Mouse (Mus musculus) layer of hippocampus, postnatal 14 days (tissue): ENCODE measurements at regions not wholly inside any gene's neighbourhood (a gene's known extent, or its start where the extent isn't known, plus 50 kb on each side); places are given as distances from the start of the nearest gene placed in this dataset.
"Not testable (repeated sequence)": the region's sequence is repeated elsewhere in the genome, so short reads cannot be mapped to it uniquely, and the experiment has no call there.

Experiments
- DNase-seq, 2 experiments: peaks; one replicate each; pipeline ENCODE4 v3.0.0; 2021 to 2022; ENCODE audit warnings: low spot score in 2 of 2, mixed read lengths in 1 of 2

GRCm38 (mm10) chr1:30751138-30751907, 122.4 kb downstream of the Phf3 start:
- no peak for DNase-seq

- no peak for DNase-seq
Measured at GRCm38 (mm10) chr1:30741955-30742354, 131.8 kb downstream of the Phf3 start.

DNA sequence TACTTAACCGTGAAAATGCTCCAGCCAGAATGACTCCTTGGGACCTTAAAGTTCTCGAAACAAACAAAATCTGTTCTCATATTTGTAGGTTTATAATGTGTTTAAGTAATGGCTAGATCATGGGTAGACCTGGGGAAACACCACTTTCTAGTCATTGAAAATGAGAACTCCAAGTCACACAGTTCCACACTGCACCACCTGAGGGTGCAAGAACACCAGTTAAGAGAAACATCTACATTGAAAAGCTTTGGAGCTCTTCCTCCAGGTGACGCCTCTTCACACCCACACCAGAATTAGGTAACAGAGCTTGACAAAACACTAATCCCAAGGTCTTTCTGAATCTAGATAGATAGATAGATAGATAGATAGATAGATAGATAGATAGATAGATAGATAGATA, 132.9 kb downstream of the Phf3 start:
- DNase-seq = peak; percentile 41 to 63

- DNase-seq = no peak
Measured at GRCm38 (mm10) chr1:30721519-30721918, 152.2 kb downstream of the Phf3 start.

- peak; percentile 44 to 70 for DNase-seq
Measured at GRCm38 (mm10) chr1:30720829-30721228, 152.9 kb downstream of the Phf3 start.

GRCm38 (mm10) chr1:30718578-30718977, 155.1 kb downstream of the Phf3 start:
- no peak for DNase-seq

- no peak for DNase-seq
Measured at GRCm38 (mm10) chr1:30716346-30716745, 157.4 kb downstream of the Phf3 start.

- peak in 1 of 2 experiments; percentile 70 for DNase-seq
Measured at GRCm38 (mm10) chr1:30701116-30701515, 172.6 kb downstream of the Phf3 start.

- peak in 1 of 2 experiments; percentile 73 for DNase-seq
Measured at GRCm38 (mm10) chr1:30700399-30701081, 173.2 kb downstream of the Phf3 start.

DNA sequence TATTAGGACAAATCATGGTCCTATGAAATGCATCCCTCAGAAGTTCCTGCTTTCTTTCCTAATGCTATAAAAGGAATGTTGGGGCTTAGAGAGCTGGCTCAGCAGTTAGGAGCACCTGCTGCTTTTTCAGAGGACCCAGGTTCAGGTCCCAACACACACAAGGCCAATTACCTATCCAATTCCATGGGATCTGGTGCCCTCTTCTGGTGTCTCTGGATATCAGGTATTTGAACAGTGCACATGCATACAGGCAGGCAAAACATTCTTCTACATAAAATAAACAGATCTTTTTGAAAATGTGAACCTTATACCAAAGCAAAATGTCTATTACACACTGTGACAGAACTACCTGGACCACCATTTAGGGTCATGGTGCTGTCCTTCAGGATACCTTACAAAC, 177.4 kb downstream of the Phf3 start:
- no peak for DNase-seq

DNA sequence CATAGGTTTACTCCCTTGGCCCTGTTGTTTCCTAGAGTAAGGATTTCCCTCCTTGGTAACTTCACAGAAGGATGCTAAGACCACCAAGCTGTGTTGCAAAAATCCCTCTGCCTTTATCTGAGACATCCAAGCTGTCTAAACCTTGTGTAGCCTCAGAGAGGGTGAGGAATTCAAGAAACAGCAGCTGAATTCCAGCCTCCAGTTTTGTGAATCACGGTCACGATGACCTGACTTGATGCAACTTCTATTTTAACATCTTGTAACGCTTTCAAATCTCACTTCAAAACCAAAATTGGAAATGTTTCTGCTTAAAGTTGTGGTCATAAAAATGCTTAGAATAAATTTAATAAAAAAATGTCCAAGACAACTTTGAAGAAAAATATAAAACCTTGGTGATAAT, 188.4 kb downstream of the Phf3 start:
- DNase-seq = no peak

DNA sequence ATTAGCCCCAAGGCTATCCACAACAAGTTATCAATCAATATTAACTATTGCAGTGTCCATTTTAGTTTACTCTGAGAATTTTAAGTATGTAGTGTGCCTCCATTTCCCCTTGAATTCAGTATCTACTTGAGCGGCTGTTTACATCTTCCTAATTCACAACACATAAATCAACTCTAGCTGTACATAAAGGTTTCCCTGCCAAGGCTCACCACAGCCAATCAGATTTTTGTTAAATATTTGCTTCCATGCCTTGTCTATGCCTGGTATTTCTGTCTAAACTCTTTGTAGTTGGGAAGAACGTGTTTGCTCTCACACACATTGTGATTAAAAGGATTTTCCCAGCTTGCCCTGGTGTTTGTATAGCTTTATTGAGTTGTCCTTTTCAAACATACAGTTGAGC, 189.8 kb downstream of the Phf3 start:
- no peak for DNase-seq

GRCm38 (mm10) chr1:30639807-30640206, 233.9 kb downstream of the Phf3 start:
- DNase-seq = no peak

GRCm38 (mm10) chr1:30632760-30633159, 241.0 kb downstream of the Phf3 start:
- DNase-seq = no peak

GRCm38 (mm10) chr1:30627796-30628195, 245.9 kb downstream of the Phf3 start:
- not testable (repeated sequence) for DNase-seq

DNA sequence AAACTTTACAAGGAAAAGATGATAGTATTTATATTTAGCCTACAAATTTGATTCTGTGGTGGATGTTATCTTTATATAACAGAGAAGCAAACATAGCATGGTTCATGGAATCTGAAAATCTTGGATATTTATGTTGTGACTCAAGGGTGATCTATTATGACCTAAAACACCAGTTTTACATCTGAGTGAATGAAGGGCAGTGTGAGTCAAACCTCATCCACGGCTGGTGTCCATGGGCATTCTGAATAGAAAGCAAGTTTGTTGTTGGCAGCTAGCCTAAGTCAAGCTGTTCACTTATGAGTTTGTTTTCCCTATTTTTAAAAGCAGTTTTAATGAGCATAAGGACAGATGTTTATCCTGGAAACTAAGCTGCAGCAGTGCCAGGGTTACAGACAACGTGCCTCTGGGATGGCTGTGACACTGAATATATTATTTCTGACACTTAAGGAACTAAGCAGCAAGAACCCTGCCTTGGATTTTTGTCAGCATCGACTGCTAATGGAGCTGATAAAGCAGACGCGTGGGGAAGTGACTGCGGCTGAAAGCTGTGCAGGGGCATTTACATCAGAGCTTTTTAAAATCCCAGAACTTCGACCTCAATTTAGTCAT, 278.5 kb downstream of the Phf3 start:
- no peak for DNase-seq

DNA sequence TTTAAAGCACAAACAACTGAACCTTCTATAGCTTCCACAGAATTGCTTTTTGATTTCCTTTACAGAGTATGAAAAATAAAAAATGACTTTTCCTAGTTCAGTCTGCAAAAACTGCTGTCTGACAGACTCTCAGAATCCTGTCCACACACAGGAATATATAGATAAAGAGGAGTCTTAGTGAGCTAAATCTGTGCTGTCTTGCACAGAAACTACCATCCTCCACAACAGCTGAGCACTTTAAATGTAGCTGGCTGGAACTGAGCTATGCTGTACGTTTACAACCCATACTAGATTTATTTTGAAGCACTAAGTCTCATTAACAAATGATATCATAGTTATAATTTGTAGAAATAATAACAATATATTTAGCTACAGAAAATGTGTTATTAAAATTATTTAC, 279.7 kb downstream of the Phf3 start:
- DNase-seq = no peak

DNA sequence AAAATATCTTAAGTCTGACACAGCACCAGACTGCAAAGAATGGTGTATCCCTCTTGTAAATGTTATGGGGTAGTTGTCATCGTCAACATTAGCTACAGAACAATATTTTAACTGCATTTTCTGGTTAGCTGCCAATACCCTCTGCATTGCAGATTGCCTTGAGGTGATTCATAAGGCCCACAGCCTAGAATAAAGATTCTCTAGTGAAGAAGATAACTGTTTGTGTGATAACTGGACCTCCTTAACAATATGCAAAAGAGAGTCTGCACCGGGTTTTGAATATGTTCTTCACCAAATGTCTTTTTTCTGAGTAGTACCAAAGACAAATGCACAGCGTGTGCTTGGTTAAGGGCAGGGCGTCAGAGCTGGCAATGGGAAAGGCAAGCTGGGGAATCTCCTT, 283.0 kb downstream of the Phf3 start:
- peak in 1 of 2 experiments; percentile 29 for DNase-seq

DNA sequence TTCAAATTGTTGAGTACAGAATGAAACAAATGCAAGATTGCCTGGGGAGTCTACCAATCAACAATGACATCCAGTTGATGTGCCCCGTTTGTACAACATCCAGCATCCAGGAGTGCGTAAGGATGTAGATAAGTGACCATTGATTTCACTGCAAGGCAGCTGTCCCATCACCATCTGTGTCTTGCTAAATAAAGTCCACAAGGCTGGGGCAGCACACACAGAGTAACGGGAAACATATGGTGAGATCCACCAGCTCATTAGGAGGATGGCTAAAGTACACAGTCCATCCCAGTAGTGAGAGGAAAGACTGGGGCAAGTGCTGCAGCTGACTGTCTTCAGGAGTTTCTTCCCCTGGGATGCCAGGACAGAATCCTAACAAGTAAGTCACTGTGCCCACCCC, 284.8 kb downstream of the Phf3 start:
- no peak for DNase-seq

DNA sequence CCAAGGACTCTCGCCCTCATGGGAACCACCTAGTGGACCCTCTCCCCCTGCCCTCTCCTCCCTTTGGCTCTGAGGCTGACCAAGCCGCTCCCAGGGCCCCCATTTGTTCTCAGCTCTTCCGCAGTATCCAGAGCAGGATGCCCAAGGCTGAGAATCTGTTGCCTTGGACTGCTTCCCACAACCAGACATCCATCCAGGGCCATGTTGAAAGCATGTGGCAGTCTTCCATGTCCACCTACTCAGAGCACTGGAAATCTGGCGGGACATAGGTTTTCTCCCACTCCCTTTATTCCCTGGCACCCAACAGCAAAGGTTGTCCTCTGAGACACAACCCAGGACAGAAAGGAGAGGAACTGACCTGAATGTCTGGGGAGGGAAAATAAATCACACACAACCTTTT, 285.4 kb downstream of the Phf3 start:
- DNase-seq = peak; percentile 61 to 86

- DNase-seq = peak in 1 of 2 experiments; percentile 81
Measured at GRCm38 (mm10) chr1:30584806-30585205, 288.9 kb downstream of the Phf3 start.

- DNase-seq = no peak
Measured at GRCm38 (mm10) chr1:30583860-30584259, 289.9 kb downstream of the Phf3 start.
